In the genomic region with DNA sequence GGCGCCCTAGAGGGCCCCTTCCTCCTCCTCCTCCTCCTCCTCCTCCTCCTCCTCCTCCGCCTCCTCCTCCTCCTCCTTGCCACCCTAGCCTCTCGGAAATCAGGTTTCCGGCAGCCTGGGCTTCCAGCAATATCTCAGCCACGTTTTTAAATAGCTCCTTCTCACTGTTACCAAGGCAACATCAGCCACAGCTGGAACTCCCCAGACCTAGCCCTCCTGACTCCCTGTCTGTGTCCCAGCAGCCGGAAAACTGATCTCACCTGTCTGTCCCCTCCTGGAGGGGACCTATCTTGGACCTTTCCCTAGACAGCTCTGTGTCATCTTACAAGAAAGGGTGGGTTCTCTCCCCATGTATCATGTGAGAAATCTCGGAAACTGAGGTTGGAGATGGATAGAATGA, we compare ENCODE assay signal across 10 mouse cellular contexts. TPM values are rescaled to one million over a fixed set of nuclear protein-coding genes. Genes with fewer than 3 reads are reported as not detected.
DNase-seq lines count a peak whose midpoint lies in the region; ATAC-seq and TF ChIP-seq lines count a peak whose summit lies in the region.
"Had no signal": no experiment of that assay in that cellular context is flagged by ENCODE, and none has a peak within 500 bp of the region (broad histone marks: within the 10 kb centered on the region; RNA-seq: fewer than 3 reads in every experiment).

No protein-coding gene starts in this region.

- H3K27me3 ChIP-seq in heart, embryonic 15.5 days: no peaks in the 10 kb centered on the region
- H3K27me3 ChIP-seq in liver, embryonic 12.5 days (replicated peaks): no peaks in the 10 kb centered on the region

- peak overlapping the region; percentile 80 for H3K4me2 ChIP-seq in heart, embryonic 15.5 days
- H3K4me2 ChIP-seq in liver, embryonic 12.5 days: peak overlapping the region; percentile 74

- H3K36me3 ChIP-seq in heart, embryonic 15.5 days: peaks cover 27% of the 10 kb centered on the region; the same call in 1 of the 2 replicates
- peaks cover 24% of the 10 kb centered on the region for H3K36me3 ChIP-seq in liver, embryonic 12.5 days

- TF ChIP-seq POLR2A in bone marrow macrophage, adult 2 months (IDR thresholded peaks at IDR 0.05; ENCODE audit: borderline replicate concordance, low read depth, low read length): no peak
- TF ChIP-seq POLR2A in embryonic fibroblast, embryonic 13.5 days (IDR thresholded peaks at IDR 0.05; ENCODE audit: low read depth, low read length): no peak

- H3K9me3 ChIP-seq in heart, embryonic 15.5 days (replicated peaks): no peaks in the 10 kb centered on the region
- no peaks in the 10 kb centered on the region for H3K9me3 ChIP-seq in liver, embryonic 12.5 days (replicated peaks)

- no peak overlapping the region; the same call in 1 of the 2 replicates for H3K9ac ChIP-seq in heart, embryonic 15.5 days
- H3K9ac ChIP-seq in liver, embryonic 12.5 days: no peak overlapping the region

- no peak for TF ChIP-seq CTCF in bone marrow macrophage, adult 2 months (IDR thresholded peaks at IDR 0.05; ENCODE audit: low read depth, low read length)
- TF ChIP-seq CTCF in embryonic fibroblast, embryonic 13.5 days (IDR thresholded peaks at IDR 0.05; ENCODE audit: borderline replicate concordance, insufficient read depth, low read length): no peak

- ATAC-seq in heart, embryonic 15.5 days (replicated peaks; ENCODE audit: insufficient number of reproducible peaks, insufficient read depth, low FRiP score, low read depth): no peak
- no peak for ATAC-seq in liver, embryonic 12.5 days
- ATAC-seq in monocyte, adult 5-6 weeks (replicated peaks; ENCODE audit: insufficient number of reproducible peaks, low FRiP score, low TSS enrichment, poor library complexity, severe bottlenecking): no peak

- peaks cover 35% of the 10 kb centered on the region for H3K4me1 ChIP-seq in heart, embryonic 15.5 days (replicated peaks)
- peaks cover 41% of the 10 kb centered on the region for H3K4me1 ChIP-seq in bone marrow macrophage, adult 2 months (ENCODE audit: control insufficient read depth, insufficient read depth, low read length)
- peaks cover 10% of the 10 kb centered on the region for H3K4me1 ChIP-seq in embryonic fibroblast, embryonic 13.5 days (ENCODE audit: control insufficient read depth, insufficient read depth, low read length)
- H3K4me1 ChIP-seq in liver, embryonic 12.5 days: peaks cover 51% of the 10 kb centered on the region

- 20% methylated on average over 6 of the region's 7 CpGs for WGBS in heart, embryonic 15.5 days
- WGBS in liver, embryonic 12.5 days (ENCODE audit: insufficient replicate concordance): 33% methylated on average over 4 of the region's 7 CpGs

- DNase-seq in heart, postnatal 14 days: no peak
- no peak for DNase-seq in adrenal gland, adult 18-20 months (ENCODE audit: low spot score in 2 of 2)
- DNase-seq in gastrocnemius, postnatal 4 days (ENCODE audit: low spot score in 2 of 2): no peak
- DNase-seq: cerebellum, adult 2 months; spleen, adult 18-20 months had no signal

- peak overlapping the region; percentile 73 for H3K4me3 ChIP-seq in heart, embryonic 15.5 days
- peak overlapping the region; percentile 74 for H3K4me3 ChIP-seq in bone marrow macrophage, adult 2 months (ENCODE audit: insufficient read depth, low read length)
- peak overlapping the region; percentile 58 for H3K4me3 ChIP-seq in embryonic fibroblast, embryonic 13.5 days (ENCODE audit: insufficient read depth, low read length)
- H3K4me3 ChIP-seq in liver, embryonic 12.5 days: no peak overlapping the region

- intact Hi-C loops in heart, postnatal 14 days (cut with DNase I): loop anchor here (5.0 kb wide), 1 partner anchor 35 kb away; the partner anchor contains the start of genes Arpc4 and Tada3

- peak overlapping the region; percentile 82 for H3K27ac ChIP-seq in heart, embryonic 15.5 days
- H3K27ac ChIP-seq in bone marrow macrophage, adult 2 months (ENCODE audit: insufficient read depth, low read depth, low read length): peak overlapping the region; percentile 99
- no peak overlapping the region for H3K27ac ChIP-seq in embryonic fibroblast, embryonic 13.5 days (ENCODE audit: insufficient read depth, low read length)
- H3K27ac ChIP-seq in liver, embryonic 12.5 days: no peak overlapping the region

RNA-seq across cellular contexts. Expression of gene Camk1, which starts 1.5 kb away (rescaled TPM):
- polyA plus RNA-seq in heart, embryonic 15.5 days (2015; fragmentation: Nextera tagmentation; extraction: Ambion mirVana): 110 and 122 TPM in 2 replicates
- 10 to 100 TPM; 66.9 to 71.2 TPM for total RNA-seq in heart, postnatal 14 days (2021)
- 216 and 226 TPM in 2 replicates for polyA plus RNA-seq in bone marrow macrophage, adult 2 months (2012; ENCODE audit: insufficient read depth, insufficient read length, missing spikeins)
- 56.3 and 66.6 TPM in 2 replicates for polyA plus RNA-seq in embryonic fibroblast, embryonic 13.5 days (2011; ENCODE audit: insufficient read length, low read depth, missing spikeins)
- 31.5 TPM in 2 replicates for polyA plus RNA-seq in liver, embryonic 12.5 days (2016; fragmentation: Nextera tagmentation; extraction: Ambion mirVana)
- total RNA-seq in monocyte, adult 5-6 weeks (2017): 27.9 to 116 TPM (median 103 TPM) in 3 replicates
- total RNA-seq in adrenal gland, adult 18-20 months (2021): 10 to 100 TPM; 53.1 to 55.4 TPM
- total RNA-seq in gastrocnemius, postnatal 4 days (2021): 10 to 100 TPM; 47.5 to 49.5 TPM

RNA-seq across cellular contexts. Expression of gene Ogg1, which starts 15.5 kb away (rescaled TPM):
- 6.1 and 9.6 TPM in 2 replicates for polyA plus RNA-seq in heart, embryonic 15.5 days (2015; fragmentation: Nextera tagmentation; extraction: Ambion mirVana)
- total RNA-seq in heart, postnatal 14 days (2021): 1 to 10 TPM; 6.5 to 7.4 TPM
- 14.9 and 15.0 TPM in 2 replicates for polyA plus RNA-seq in bone marrow macrophage, adult 2 months (2012; ENCODE audit: insufficient read depth, insufficient read length, missing spikeins)
- polyA plus RNA-seq in embryonic fibroblast, embryonic 13.5 days (2011; ENCODE audit: insufficient read length, low read depth, missing spikeins): 20.9 and 24.3 TPM in 2 replicates
- 8.7 and 9.1 TPM in 2 replicates for polyA plus RNA-seq in liver, embryonic 12.5 days (2016; fragmentation: Nextera tagmentation; extraction: Ambion mirVana)
- total RNA-seq in monocyte, adult 5-6 weeks (2017): 6.4 to 12.2 TPM (median 9.2 TPM) in 3 replicates
- 10 to 100 TPM in 1 of 2 experiments, 1 to 10 TPM in 1; 10.0 to 10.3 TPM for total RNA-seq in adrenal gland, adult 18-20 months (2021)
- total RNA-seq in gastrocnemius, postnatal 4 days (2021): 10 to 100 TPM in 1 of 2 experiments, 1 to 10 TPM in 1; 7.8 to 10.1 TPM

RNA-seq across cellular contexts. Expression of gene Brpf1, which starts 35.4 kb away (rescaled TPM):
- polyA plus RNA-seq in heart, embryonic 15.5 days (2015; fragmentation: Nextera tagmentation; extraction: Ambion mirVana): 9.0 and 12.0 TPM in 2 replicates
- total RNA-seq in heart, postnatal 14 days (2021): 10 to 100 TPM; 18.0 to 18.1 TPM
- 31.6 and 34.1 TPM in 2 replicates for polyA plus RNA-seq in bone marrow macrophage, adult 2 months (2012; ENCODE audit: insufficient read depth, insufficient read length, missing spikeins)
- polyA plus RNA-seq in embryonic fibroblast, embryonic 13.5 days (2011; ENCODE audit: insufficient read length, low read depth, missing spikeins): 16.5 and 17.0 TPM in 2 replicates
- polyA plus RNA-seq in liver, embryonic 12.5 days (2016; fragmentation: Nextera tagmentation; extraction: Ambion mirVana): 15.8 and 16.0 TPM in 2 replicates
- total RNA-seq in monocyte, adult 5-6 weeks (2017): 77.8 to 91.4 TPM (median 83.9 TPM) in 3 replicates
- total RNA-seq in adrenal gland, adult 18-20 months (2021): 10 to 100 TPM; 25.4 to 26.4 TPM
- 10 to 100 TPM; 20.9 to 25.5 TPM for total RNA-seq in gastrocnemius, postnatal 4 days (2021)

RNA-seq across cellular contexts. Expression of gene Tada3, which starts 35.4 kb away (rescaled TPM):
- polyA plus RNA-seq in heart, embryonic 15.5 days (2015; fragmentation: Nextera tagmentation; extraction: Ambion mirVana): 36.1 and 43.9 TPM in 2 replicates
- 10 to 100 TPM; 19.7 to 22.2 TPM for total RNA-seq in heart, postnatal 14 days (2021)
- polyA plus RNA-seq in bone marrow macrophage, adult 2 months (2012; ENCODE audit: insufficient read depth, insufficient read length, missing spikeins): 28.6 and 30.2 TPM in 2 replicates
- 26.0 and 31.5 TPM in 2 replicates for polyA plus RNA-seq in embryonic fibroblast, embryonic 13.5 days (2011; ENCODE audit: insufficient read length, low read depth, missing spikeins)
- 29.2 and 33.3 TPM in 2 replicates for polyA plus RNA-seq in liver, embryonic 12.5 days (2016; fragmentation: Nextera tagmentation; extraction: Ambion mirVana)
- total RNA-seq in monocyte, adult 5-6 weeks (2017): 7.9 to 22.4 TPM (median 9.8 TPM) in 3 replicates
- total RNA-seq in adrenal gland, adult 18-20 months (2021): 10 to 100 TPM; 31.9 to 36.1 TPM
- total RNA-seq in gastrocnemius, postnatal 4 days (2021): 10 to 100 TPM; 30.0 to 32.3 TPM

RNA-seq across cellular contexts. Expression of gene Arpc4, which starts 35.6 kb away (rescaled TPM):
- polyA plus RNA-seq in heart, embryonic 15.5 days (2015; fragmentation: Nextera tagmentation; extraction: Ambion mirVana): 232 and 253 TPM in 2 replicates
- 10 to 100 TPM; 78.0 to 99.5 TPM for total RNA-seq in heart, postnatal 14 days (2021)
- 503 and 507 TPM in 2 replicates for polyA plus RNA-seq in bone marrow macrophage, adult 2 months (2012; ENCODE audit: insufficient read depth, insufficient read length, missing spikeins)
- 179 and 247 TPM in 2 replicates for polyA plus RNA-seq in embryonic fibroblast, embryonic 13.5 days (2011; ENCODE audit: insufficient read length, low read depth, missing spikeins)
- 275 and 294 TPM in 2 replicates for polyA plus RNA-seq in liver, embryonic 12.5 days (2016; fragmentation: Nextera tagmentation; extraction: Ambion mirVana)
- 296 to 345 TPM (median 318 TPM) in 3 replicates for total RNA-seq in monocyte, adult 5-6 weeks (2017)
- 100 to 1,000 TPM; 184 to 190 TPM for total RNA-seq in adrenal gland, adult 18-20 months (2021)
- 100 to 1,000 TPM; 130 to 134 TPM for total RNA-seq in gastrocnemius, postnatal 4 days (2021)

Comparison
In these comparisons a context has a peak if more than half of its experiments do, and no peak if none do; other contexts are left out.
1. H3K27ac ChIP-seq: peak in heart, embryonic 15.5 days (single experiment) and bone marrow macrophage, adult 2 months (single experiment); none in embryonic fibroblast, embryonic 13.5 days (single experiment) and liver, embryonic 12.5 days (single experiment).